Mouse (Mus musculus) hematopoietic stem cell, adult 5-6 weeks (primary cell): ENCODE data around the gene Fam120a. TPM values are rescaled to one million over a fixed set of nuclear protein-coding genes. Genes with fewer than 3 reads are reported as not detected.
A peak's percentile ranks its signal among the peaks of the same experiment; 100 is the strongest.

Source experiments
- ATAC-seq, 2 experiments: fragments of 125-278 bp in 1 of 2; replicated peaks in 1 of 2; 2 replicates each; pipeline ENCODE4 v1.8.0; 2016 to 2017; ENCODE audit warnings: inconsistent platforms in 2 of 2, mild to moderate bottlenecking in 2 of 2, moderate number of reproducible peaks in 2 of 2, low read depth in 1 of 2, moderate TSS enrichment in 1 of 2; ENCODE audit not compliant: low FRiP score in 2 of 2, poor library complexity in 2 of 2, severe bottlenecking in 2 of 2, insufficient read depth in 1 of 2, low TSS enrichment in 1 of 2
- total RNA-seq: library from RNA; stranded (forward); fragments of 172-1452, 232-1000 nt; gene quantifications from 2 replicates; pipeline ENCODE4 v1.2.3, GENCODE M21; 2017

Gene Fam120a
- 104 and 117 TPM in 2 replicates for total RNA-seq

GRCm38 (mm10) chr13:48967956-48968749 is at the start of gene Fam120a:
Gene Fam120a, minus strand, starts transcription at chr13:48968017.
- ATAC-seq, result peak; percentile 14 to 30

- no peak for ATAC-seq
Measured at GRCm38 (mm10) chr13:49017375-49017774, 49.6 kb upstream of the Fam120a start.

GRCm38 (mm10) chr13:49016311-49016761 is 48.5 kb upstream of the Fam120a start:
- peak; percentile 59 to 66 for ATAC-seq

- ATAC-seq, result peak; percentile 33 to 55
Measured at GRCm38 (mm10) chr13:49015366-49016306, 47.8 kb upstream of the Fam120a start.

GRCm38 (mm10) chr13:49013206-49013794 is 45.5 kb upstream of the Fam120a start:
- no peak for ATAC-seq

GRCm38 (mm10) chr13:49001691-49002090 is 33.9 kb upstream of the Fam120a start:
- no peak for ATAC-seq

- peak; percentile 50 to 68; a peak in 3 of 4 replicates for ATAC-seq
Measured at GRCm38 (mm10) chr13:48998591-48998990, 30.8 kb upstream of the Fam120a start.

GRCm38 (mm10) chr13:48996731-48997130 is 28.9 kb upstream of the Fam120a start:
- no peak for ATAC-seq

- ATAC-seq, result peak; percentile 94
Measured at GRCm38 (mm10) chr13:48994903-48995302, 27.1 kb upstream of the Fam120a start.

- ATAC-seq, result no peak
Measured at GRCm38 (mm10) chr13:48992914-48993313, 25.1 kb upstream of the Fam120a start.

- ATAC-seq, result no peak
Measured at GRCm38 (mm10) chr13:48990138-48990537, 22.3 kb upstream of the Fam120a start.

GRCm38 (mm10) chr13:48982482-48983098 is 14.8 kb upstream of the Fam120a start:
- no peak for ATAC-seq

GRCm38 (mm10) chr13:48979069-48979468 is 11.3 kb upstream of the Fam120a start:
- ATAC-seq, result no peak

- peak; percentile 62 to 67; a peak in 3 of 4 replicates for ATAC-seq
Measured at GRCm38 (mm10) chr13:48977858-48978257, 10.0 kb upstream of the Fam120a start.

- no peak for ATAC-seq
Measured at GRCm38 (mm10) chr13:48974699-48975098, 6.9 kb upstream of the Fam120a start.

GRCm38 (mm10) chr13:48974266-48974665 is 6.4 kb upstream of the Fam120a start:
- ATAC-seq, result no peak

GRCm38 (mm10) chr13:48973231-48973630 is 5.4 kb upstream of the Fam120a start:
- ATAC-seq, result no peak
